Mouse (Mus musculus) spleen, embryonic (tissue): ENCODE data around the gene Snapc4.

ENCODE experiments used
- CTCF ChIA-PET: fragments of 350-600 bp; sonication (Branson Sonifier 250); formaldehyde crosslinking; loops from one replicate; lab custom pipeline; 2022; lab: Charles Lee

Snapc4 gene

GRCm38 (mm10) chr2:26387713-26388112, 7.3 kb upstream of the Snapc4 start:
- CTCF ChIA-PET: interaction anchor here (0.6 kb wide), 1 partner anchor 19 kb away, joined by 3 read pairs; no protein-coding TSS in a partner anchor

GRCm38 (mm10) chr2:26380871-26381270, 418 bp upstream of the Snapc4 start:
- CTCF ChIA-PET: interaction anchor here (1.2 kb wide), 1 partner anchor 9 kb away, joined by 4 read pairs; no protein-coding TSS in a partner anchor

- CTCF ChIA-PET: no interaction called here
Measured at GRCm38 (mm10) chr2:26372396-26372795, 8.1 kb downstream of the Snapc4 start.

DNA sequence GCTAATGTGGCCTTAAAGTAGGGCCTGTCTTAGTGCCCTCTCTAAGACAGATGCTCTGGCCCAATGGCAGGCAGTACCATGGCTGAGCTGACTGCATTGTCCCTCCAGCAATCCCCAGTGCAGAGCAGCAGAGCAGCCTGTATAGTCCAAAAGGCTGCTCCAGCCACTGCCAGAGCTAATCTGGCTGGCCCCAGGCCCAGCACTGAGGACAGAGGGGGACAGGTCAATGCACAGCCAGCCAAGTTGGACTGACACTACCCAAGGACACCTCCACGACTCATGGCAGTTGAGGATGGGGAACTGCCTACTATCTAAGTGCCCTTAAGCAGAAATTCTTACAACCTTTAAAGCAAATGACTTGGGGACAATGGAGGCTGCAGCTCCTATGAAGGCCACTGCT, 11.9 kb downstream of the Snapc4 start:
- CTCF ChIA-PET: no interaction called here

DNA sequence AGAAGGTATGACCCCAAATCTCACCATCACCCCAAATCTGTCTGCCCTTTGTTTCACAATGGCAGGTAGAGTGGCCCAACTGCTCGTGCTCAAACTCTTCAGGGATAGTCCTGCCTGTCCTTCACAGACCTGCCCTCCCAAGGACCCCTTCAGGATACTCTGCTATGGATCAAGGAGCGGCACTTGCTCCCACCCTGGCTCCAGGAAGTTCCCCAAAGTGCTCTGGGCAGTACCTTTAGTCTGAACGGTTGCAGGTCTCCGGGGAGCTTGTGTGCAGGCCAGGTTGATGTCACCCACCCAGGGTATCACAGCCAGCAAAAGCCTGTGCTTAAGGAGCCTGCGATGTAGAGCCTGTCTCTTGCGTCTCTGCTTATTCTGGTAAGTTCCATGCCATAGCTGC, 12.5 kb downstream of the Snapc4 start:
- CTCF ChIA-PET: no interaction called here

- CTCF ChIA-PET: interaction anchor here (0.6 kb wide), 2 partner anchors 9 to 67 kb away, joined by 3 to 4 read pairs; no protein-coding TSS in a partner anchor
Measured at GRCm38 (mm10) chr2:26364738-26365465, 15.6 kb downstream of the Snapc4 start.

DNA sequence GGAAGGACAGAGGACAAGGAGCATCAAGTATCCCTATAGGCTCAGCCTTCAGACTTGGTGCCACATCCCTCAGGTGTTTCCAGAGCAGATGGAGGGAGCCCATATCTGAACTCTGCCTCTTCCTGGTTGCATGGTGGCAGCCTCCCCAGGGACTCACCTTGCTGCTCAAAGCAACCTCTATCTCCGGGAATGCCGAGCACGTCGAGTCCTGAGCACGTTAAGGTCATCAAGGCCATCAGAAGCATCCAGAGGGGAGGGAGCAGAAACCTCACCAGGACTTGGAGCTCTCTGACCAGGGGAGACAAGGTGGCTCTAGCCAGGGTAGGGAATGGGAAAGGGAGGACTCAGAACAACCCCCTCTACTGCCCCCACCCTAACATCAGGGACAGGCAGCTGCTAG, 17.0 kb downstream of the Snapc4 start:
- CTCF ChIA-PET: no interaction called here

- CTCF ChIA-PET: no interaction called here
Measured at GRCm38 (mm10) chr2:26362991-26363390, 17.5 kb downstream of the Snapc4 start.

DNA sequence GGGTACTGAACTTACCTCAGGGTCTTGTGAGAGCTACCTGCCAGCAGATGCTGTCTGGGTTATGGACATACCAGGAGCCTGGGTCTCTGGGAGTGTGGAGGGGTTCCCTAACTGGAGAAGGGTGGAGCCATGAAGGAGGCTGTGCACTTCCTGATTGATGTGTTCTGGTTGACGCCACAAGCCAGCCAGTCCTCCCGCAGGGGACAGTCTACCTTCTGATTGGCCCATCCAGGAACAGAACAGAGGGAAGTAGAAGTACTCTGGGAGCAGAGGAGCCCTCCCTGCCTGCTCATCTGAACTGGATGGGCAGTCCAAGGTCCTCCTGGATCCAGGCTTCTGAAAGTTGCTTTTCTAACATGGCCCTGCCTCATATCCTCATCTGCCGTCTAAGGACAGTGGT, 19.7 kb downstream of the Snapc4 start, which contains the start of gene Card9:
Gene Card9 (minus strand): TSS at position 147 of the 400 bp plus-strand sequence.
- CTCF ChIA-PET: interaction anchor here (0.7 kb wide), 1 partner anchor 48 kb away, joined by 3 read pairs; no protein-coding TSS in a partner anchor

DNA sequence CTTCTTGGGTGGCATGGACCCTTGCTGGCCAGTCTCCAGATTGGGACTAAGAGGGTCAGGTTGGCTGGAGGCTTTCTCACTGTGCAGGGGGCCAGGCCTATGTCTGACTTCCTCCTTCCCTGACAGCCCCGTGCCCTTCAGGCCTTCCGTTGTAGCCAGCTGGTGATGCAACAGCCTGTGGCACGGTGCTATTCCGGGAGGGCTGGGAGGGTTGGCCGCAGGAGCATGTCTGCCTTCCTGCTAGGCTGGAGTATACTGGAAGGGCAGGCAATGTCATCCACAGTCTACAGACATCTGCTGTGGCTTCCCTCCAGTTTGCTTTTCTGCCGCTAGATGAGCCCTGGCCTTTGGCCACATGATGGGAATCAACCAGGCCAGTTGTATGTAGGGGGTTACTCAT, 20.5 kb downstream of the Snapc4 start:
- CTCF ChIA-PET: interaction anchor here (0.6 to 0.7 kb wide), 2 partner anchors 42 to 47 kb away, joined by 3 to 4 read pairs; no protein-coding TSS in a partner anchor

- CTCF ChIA-PET: no interaction called here
Measured at GRCm38 (mm10) chr2:26358667-26359320, 21.7 kb downstream of the Snapc4 start.

DNA sequence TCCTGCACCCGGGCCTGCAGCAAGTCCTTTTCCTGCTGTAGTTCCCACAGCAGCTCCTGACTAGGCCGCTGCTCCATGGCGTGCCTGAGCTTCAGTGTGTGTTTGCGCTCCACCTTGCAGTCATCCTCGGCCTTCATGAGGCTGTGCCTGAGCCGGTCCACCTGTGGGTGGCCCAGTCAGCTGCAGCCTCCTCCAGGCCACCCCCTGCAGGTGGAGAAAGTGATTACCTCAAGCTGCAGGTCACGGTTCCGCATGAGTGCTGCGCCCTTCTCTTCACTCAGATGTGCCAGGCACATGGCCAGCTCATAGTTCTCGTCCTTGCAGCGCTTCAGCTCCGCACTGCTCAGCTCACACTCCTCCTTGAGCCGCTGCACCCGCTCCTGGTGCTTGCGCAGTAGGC, 23.0 kb downstream of the Snapc4 start:
- CTCF ChIA-PET: no interaction called here

GRCm38 (mm10) chr2:26356678-26357077, 23.8 kb downstream of the Snapc4 start:
- CTCF ChIA-PET: no interaction called here

GRCm38 (mm10) chr2:26356231-26356630, 24.2 kb downstream of the Snapc4 start:
- CTCF ChIA-PET: no interaction called here

GRCm38 (mm10) chr2:26354401-26354800, 26.1 kb downstream of the Snapc4 start:
- CTCF ChIA-PET: no interaction called here

DNA sequence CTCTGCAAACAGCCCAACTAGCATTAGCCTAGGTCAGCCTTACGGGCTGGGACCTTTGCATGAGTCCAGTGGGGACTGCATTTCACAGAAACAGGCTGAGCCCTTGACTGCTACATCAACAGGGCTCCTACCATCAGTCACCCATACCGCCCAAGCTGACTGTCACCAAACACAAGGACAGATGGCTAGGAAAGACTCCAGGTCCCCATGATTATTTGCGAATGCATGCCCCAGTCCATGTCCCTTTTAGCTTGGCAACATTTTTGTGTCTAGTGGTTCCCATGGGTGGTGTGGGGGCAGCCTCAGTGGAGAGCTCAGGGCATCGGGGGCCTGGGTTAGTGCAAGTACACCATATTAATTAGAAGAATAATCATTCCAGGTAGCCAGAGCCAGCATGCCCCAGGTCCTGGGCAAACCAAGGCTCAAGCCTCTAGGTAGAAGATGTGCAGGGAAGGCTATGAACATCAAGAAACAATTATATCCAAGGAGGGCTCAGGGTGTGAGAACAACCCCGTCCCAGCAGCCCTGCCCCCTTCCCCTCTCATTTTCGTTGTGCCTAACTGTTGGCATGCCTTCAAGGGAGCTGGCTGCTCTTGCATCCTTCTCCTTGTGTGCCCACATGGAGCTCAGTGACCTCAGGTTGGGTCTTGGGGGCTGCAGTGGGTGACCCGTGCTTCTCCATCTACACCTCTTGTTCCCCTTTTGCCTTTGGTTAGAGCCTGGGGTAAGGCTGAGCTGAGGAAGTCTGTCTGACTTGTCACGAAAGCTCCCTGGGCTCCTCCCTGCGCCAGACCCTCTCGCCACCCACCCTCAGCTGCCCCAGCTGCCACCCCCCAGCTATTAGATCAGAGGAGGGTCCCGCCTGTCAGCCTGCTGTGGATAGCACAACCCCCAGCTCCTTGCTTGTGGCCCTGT, 27.1 kb downstream of the Snapc4 start:
- CTCF ChIA-PET: interaction anchor here (0.6 kb wide), 1 partner anchor 168 kb away, joined by 4 read pairs; no protein-coding TSS in a partner anchor

DNA sequence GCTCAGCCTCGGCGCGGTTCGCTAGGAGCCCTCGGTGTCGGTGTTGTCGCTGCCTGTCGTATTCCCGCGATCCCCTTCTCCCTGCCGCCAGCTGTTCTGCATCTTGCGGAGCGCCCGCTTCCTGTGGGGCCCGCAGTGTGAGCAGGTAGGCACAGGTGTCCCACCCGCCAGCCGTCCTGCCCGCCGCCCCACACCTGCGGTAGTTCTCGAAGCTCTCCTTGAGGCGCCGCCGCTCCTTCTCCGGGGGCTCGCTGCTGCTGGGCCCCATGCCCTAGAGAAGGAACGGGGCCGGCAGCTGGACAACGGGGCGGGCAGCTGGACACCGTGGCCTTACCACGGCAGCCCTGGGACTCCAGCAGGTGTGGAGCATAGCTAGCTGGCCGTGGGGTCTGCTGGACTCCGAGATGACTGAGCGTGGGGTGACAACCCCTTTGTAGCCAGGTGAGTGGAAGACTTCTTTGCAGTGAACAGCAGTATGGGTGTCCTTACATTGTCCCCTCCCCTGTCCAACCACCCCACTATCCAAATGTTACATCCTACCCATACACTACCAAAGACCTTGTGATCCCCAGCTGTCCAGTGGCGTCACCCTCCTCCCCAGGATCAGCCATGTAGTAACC, 28.1 kb downstream of the Snapc4 start:
- CTCF ChIA-PET: no interaction called here

GRCm38 (mm10) chr2:26351358-26352290, 28.8 kb downstream of the Snapc4 start, which contains the start of gene Dnlz:
TSS of gene Dnlz (minus strand) at chr2:26352110.
- CTCF ChIA-PET: no interaction called here

DNA sequence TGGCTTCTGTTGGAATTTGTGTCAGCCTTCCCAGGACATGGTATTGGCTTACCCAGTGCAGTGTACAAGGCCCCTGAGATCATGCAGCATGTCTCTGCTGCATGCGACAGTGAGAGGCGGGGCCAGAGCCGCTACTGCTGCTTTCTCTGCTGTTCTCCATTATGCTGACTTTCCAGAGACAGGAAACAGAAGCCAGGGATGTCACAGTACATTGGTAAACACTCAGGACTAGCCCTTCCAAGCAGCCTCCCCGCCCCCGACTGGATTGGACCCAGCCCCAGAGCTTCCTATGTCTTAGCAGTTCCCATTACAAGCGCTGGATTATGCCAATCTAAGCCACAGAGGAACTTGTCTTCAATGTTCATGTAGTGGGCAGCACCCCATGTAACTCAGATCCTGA, 32.2 kb downstream of the Snapc4 start:
- CTCF ChIA-PET: no interaction called here
